Mouse (Mus musculus) G1E (cell line): ENCODE measurements around the gene Map2k4.

Source experiments
- CTCF ChIP-seq: IDR thresholded peaks from 2 replicates; pipeline ENCODE4 v1.5.1; 2012; ENCODE audit warnings: low read depth, low read length, inconsistent platforms, mixed read lengths
- GATA1 ChIP-seq: IDR thresholded peaks from 2 replicates; pipeline ENCODE4 v1.6.1; 2012; ENCODE audit warnings: borderline replicate concordance, low read length, inconsistent platforms, mixed read lengths
- POLR2AphosphoS5 ChIP-seq: IDR thresholded peaks from 2 replicates; pipeline ENCODE4 v1.6.1; 2012; ENCODE audit warnings: low read depth, low read length, inconsistent platforms; ENCODE audit not compliant: insufficient replicate concordance
- TAL1 ChIP-seq: conservative IDR thresholded peaks from 2 replicates; pipeline ENCODE4 v1.6.1; 2012; ENCODE audit warnings: low read depth, low read length, inconsistent platforms, mixed read lengths

GRCm38 (mm10) chr11:65706176-65706575 lies 81.9 kb downstream of the Map2k4 start:
- no peak for TF ChIP-seq CTCF
- no peak for TF ChIP-seq TAL1
- TF ChIP-seq GATA1: no peak
- TF ChIP-seq POLR2AphosphoS5: no peak
